Mouse (Mus musculus) intestine, embryonic 14.5 days (tissue): ENCODE data around the gene Sesn2. TPM values are rescaled to one million over a fixed set of nuclear protein-coding genes. Genes with fewer than 3 reads are reported as not detected.
A peak's percentile ranks its signal among the peaks of the same experiment; 100 is the strongest.

Source experiments
- ATAC-seq: fragments of 200-750 bp; cut with Nextera tagmentation; replicated peaks from 2 replicates; pipeline ENCODE4 v1.8.0; 2017; ENCODE audit warnings: low read depth, moderate number of reproducible peaks, moderate TSS enrichment, moderate library complexity; ENCODE audit not compliant: low FRiP score, low TSS enrichment
- DNase-seq: peaks from one replicate; pipeline ENCODE4 v3.0.0-alpha.2; 2018; ENCODE audit warnings: low spot score
- H3K27ac ChIP-seq: fragments of 300-500 bp; sonication (generic); 2 replicates; pipeline ENCODE4 v1.5.1; 2014; ENCODE audit warnings: low read depth, mild to moderate bottlenecking, control low read depth
- H3K27me3 ChIP-seq: fragments of 300-500 bp; sonication (generic); replicated peaks from 2 replicates; pipeline ENCODE4 v1.6.1; 2014; ENCODE audit warnings: low read length, control low read depth; ENCODE audit not compliant: control insufficient read depth, insufficient read depth
- H3K36me3 ChIP-seq: fragments of 300-500 bp; sonication (generic); 2 replicates; pipeline ENCODE4 v1.6.1; 2014; ENCODE audit warnings: low read length, control low read depth; ENCODE audit not compliant: control insufficient read depth, insufficient read depth
- H3K4me1 ChIP-seq: fragments of 300-500 bp; sonication (generic); replicated peaks from 2 replicates; pipeline ENCODE4 v1.6.1; 2014; ENCODE audit warnings: low read length, control low read depth, mixed read lengths; ENCODE audit not compliant: control insufficient read depth, insufficient read depth
- H3K4me2 ChIP-seq: fragments of 300-500 bp; sonication (generic); 2 replicates; pipeline ENCODE4 v1.6.1; 2014; ENCODE audit warnings: low read length
- H3K4me3 ChIP-seq: fragments of 300-500 bp; sonication (generic); 2 replicates; pipeline ENCODE4 v1.5.1; 2014; ENCODE audit warnings: low read depth, low read length, control low read depth, mixed read lengths
- H3K9ac ChIP-seq: fragments of 300-500 bp; sonication (generic); 2 replicates; pipeline ENCODE4 v1.6.1; 2014; ENCODE audit warnings: mild to moderate bottlenecking, low read length
- H3K9me3 ChIP-seq: fragments of 300-500 bp; sonication (generic); 2 replicates; pipeline ENCODE4 v1.6.1; 2016; ENCODE audit warnings: low read length, control low read depth; ENCODE audit not compliant: control insufficient read depth
- whole genome bisulfite sequencing: fragments of 180-500 bp; shearing (Covaris S2); extraction: QIAGEN DNeasy Blood & Tissue Kit; methylation state at CpG from one replicate; pipeline ENCODE4 v1.1.7; 2014; 5-methylcytosine and 5-hydroxymethylcytosine counted together
- polyA plus RNA-seq: library from polyadenylated mRNA; unstranded; fragments of >200 nt; fragmentation: Nextera tagmentation; extraction: Ambion mirVana; gene quantifications from 2 replicates; pipeline ENCODE4 v1.2.1, GENCODE M21; 2014

The Sesn2 gene
- polyA plus RNA-seq, 1 experiment from 2014 or later, result 7.3 TPM

DNA sequence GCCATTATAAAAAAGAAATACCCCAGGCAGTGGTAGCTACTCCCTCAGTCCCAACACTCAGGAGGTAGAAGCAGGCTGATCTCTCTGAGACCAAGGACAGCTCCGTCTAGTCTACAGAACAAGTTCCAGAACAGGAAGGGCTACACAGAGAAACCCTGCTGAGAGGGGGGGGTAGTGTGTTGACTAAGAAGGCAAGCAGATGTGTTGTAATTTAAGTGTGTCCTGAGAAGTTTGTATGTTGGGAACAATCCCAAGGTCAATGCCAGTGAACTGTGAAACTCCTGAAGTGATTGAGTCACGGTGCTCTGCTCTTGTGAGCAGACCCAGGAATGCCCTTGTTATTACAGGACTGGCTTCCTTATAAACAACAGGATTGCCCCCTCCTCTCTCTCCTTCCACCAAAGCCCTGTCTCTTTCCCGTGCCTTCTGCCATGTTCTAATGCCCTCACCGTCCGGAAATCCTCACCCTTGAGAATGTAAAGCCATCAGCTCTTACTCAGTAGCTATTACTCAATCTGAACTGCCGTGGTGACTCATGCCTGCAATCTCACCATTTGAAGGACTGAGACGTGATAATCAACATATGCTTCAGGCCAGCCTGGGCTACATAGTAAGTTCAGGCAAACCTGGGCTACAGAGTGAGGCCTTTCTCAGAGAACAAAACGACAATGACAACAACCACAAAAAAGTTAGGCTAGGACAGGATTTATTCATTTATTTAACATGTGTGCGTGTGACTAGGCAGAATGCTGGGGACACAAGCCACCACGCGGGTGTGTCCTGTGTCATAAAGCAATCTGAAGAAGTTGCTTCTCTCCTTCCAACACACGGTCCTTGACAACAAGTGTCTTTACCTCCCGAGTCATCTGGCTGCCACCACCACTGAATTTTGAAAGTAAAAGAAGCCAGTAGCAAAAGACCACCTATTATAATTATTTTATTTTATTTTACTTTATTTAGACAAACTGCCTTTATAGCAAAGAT is 34.1 kb downstream of the Sesn2 start:
- Histone ChIP-seq H3K9me3 (no peaks in the 10 kb centered on the region), H3K4me2 (no peak overlapping the region), H3K4me3 (no peak overlapping the region), H3K27ac (no peak overlapping the region), H3K9ac (no peak overlapping the region), H3K27me3 (no peaks in the 10 kb centered on the region), H3K36me3 (no peaks in the 10 kb centered on the region), H3K4me1 (no peaks in the 10 kb centered on the region)
- WGBS, result 64% methylated on average over 13 of the region's 13 CpGs
- ATAC-seq (no peak), DNase-seq (no peak)

DNA sequence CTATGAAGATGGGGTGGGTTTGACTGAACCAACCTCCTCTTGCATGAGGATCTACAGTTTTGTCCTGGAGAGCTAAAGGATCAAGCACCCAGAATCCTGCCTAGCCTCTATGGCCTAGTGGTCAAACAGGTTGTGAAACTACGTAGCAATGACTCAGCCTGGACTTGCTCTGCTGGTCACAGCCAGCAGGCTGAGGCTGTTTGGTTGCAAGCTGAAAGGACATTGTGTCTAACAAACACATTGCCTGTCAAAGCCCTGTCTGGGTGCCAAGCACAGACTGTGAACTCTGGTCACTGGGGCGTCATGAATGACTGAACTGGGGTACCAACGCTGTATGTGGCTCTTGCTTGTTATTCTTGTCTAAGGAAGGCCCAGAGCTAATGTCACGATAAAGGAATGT is 35.7 kb downstream of the Sesn2 start:
- Histone ChIP-seq H3K36me3 (no peaks in the 10 kb centered on the region), H3K27me3 (no peaks in the 10 kb centered on the region), H3K9ac (no peak overlapping the region), H3K4me1 (no peaks in the 10 kb centered on the region), H3K4me2 (no peak overlapping the region), H3K27ac (no peak overlapping the region), H3K4me3 (no peak overlapping the region), H3K9me3 (no peaks in the 10 kb centered on the region)
- ATAC-seq (no peak), DNase-seq (no peak)
- 74% methylated on average over 4 of the region's 4 CpGs for WGBS

DNA sequence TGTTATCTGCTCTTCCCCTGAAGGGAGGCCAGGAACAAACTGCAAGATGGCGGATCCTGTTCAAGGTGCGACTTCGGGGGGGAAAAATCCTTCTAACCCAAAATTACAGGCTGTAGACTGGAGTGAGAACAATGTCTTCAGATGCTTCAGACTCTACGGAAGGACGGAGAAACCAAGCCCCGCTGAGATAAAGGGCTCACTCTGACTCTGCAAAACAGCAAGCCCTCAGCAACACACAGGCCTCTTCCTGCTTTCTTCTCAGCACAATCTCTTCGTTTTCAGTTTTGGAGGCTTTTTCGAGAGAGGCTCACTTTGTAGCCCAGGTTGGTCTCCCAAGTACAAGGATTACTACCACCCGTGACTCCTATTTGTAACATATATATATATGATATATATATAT is 36.9 kb downstream of the Sesn2 start:
- WGBS, result 89% methylated on average over 9 of the region's 9 CpGs
- DNase-seq, result no peak
- Histone ChIP-seq H3K4me2 (no peak overlapping the region), H3K36me3 (no peaks in the 10 kb centered on the region), H3K4me3 (no peak overlapping the region), H3K9ac (no peak overlapping the region), H3K9me3 (no peaks in the 10 kb centered on the region), H3K27ac (no peak overlapping the region), H3K27me3 (no peaks in the 10 kb centered on the region), H3K4me1 (no peaks in the 10 kb centered on the region)
- ATAC-seq, result no peak

DNA sequence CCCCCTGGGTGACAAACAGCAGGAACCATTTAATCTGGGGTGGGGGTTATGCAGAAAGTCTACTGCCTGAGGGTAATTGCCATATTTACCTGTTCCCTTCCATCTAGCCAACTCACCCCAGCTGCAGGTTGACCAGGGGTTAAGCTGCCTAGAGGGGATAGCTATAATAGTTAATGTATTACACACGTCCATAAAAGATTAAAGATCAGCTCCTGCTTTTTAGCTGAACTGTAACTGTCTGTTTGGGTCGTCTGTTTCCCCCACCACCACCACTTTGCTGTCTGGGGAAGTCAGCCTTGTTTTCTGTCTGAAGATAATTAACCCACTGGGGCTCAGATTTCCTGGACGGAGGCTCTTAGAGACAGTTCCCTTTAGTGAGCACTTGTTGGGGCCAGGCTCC is 40.4 kb downstream of the Sesn2 start:
- H3K4me1 ChIP-seq, result no peaks in the 10 kb centered on the region
- H3K27ac ChIP-seq, result peak overlapping the region; percentile 2; the same call in 1 of the 2 replicates
- no peaks in the 10 kb centered on the region for H3K36me3 ChIP-seq
- no peak overlapping the region for H3K4me3 ChIP-seq
- no peak overlapping the region for H3K9ac ChIP-seq
- no peak overlapping the region for H3K4me2 ChIP-seq
- H3K9me3 ChIP-seq, result no peaks in the 10 kb centered on the region
- ATAC-seq, result peak; percentile 76; the same call in 1 of the 2 replicates
- WGBS, result 8% methylated on average over 3 of the region's 3 CpGs
- H3K27me3 ChIP-seq, result no peaks in the 10 kb centered on the region
- peak; percentile 62 for DNase-seq

DNA sequence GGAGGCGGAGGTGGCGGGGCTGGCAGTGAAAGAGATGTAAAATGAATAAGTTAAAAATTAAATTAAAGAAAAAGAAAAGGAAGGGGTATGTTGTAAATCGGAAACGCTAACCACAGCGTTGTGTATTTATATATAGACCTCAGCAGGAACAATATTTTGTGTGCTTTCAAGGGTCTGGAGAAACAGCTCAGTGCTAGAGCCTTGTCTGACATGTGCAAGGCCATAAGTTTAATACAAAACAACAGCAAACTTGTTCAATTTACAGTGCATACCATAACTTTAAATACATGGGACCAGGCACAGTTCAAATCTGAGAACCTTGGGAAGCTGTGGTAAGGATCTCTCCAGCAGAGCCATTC is 46.1 kb downstream of the Sesn2 start:
- under 1% methylated on average over 5 of the region's 5 CpGs for WGBS
- ATAC-seq, result no peak
- no peak overlapping the region for H3K27ac ChIP-seq

DNA sequence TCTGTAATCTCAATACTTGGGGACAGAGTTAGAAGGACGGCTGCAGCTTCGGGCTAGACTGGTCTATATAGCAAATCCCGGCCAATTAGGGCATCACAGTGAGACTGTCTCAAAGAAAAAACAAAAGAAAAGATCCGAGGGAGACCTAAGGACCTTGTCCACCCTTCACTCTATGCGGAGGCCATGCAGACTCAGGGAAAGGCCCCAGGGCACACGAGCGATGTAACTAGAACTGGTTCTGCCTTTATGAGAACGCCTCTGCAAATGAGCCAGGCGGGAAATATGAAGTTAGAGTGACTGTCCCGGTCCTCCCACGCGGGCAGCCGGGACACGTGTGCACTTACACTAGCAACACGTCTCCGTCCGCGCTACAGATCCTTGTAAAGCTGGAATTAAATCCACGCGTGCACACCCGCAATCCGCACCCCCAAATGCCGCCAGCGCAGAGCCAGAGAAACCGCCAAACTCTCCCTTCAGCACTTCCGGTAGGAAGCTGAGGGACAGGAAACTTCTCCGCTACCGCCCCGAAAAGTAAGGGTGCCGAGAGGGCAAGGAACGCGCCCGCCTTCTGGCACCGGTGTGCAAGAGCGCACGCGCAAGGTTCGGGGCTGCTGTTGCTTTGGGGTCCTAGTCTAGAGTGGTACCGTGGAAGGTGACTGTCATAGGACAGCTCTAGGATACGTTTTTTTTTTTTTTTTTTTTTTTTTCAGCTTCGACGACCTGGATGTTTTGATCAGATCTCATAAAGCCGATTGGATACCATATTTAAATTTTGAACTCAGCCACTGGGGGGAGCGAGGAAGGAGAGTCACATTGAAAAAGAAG is 46.7 kb downstream of the Sesn2 start, which contains the start of gene Med18:
TSS of gene Med18 (minus strand) at position 492 of the 825 bp plus-strand sequence.
- H3K4me1 ChIP-seq, result peaks cover 8% of the 10 kb centered on the region
- peak within 1 kb of the TSS; percentile 70 for H3K27ac ChIP-seq
- H3K36me3 ChIP-seq, result peaks cover 27% of the 10 kb centered on the region
- DNase-seq (peak; percentile 95), ATAC-seq (peak; percentile 92)
- H3K9ac ChIP-seq, result peak within 1 kb of the TSS; percentile 86
- no peaks in the 10 kb centered on the region for H3K9me3 ChIP-seq
- H3K4me3 ChIP-seq, result peak within 1 kb of the TSS; percentile 83
- H3K27me3 ChIP-seq, result no peaks in the 10 kb centered on the region
- peak within 1 kb of the TSS; percentile 77 for H3K4me2 ChIP-seq
- under 1% methylated on average over 44 of the region's 44 CpGs for WGBS

More for the DNA sequence above, 46.1 kb downstream of the Sesn2 start:
- no peaks in the 10 kb centered on the region for H3K9me3 ChIP-seq
- peak overlapping the region; percentile 86 for H3K9ac ChIP-seq
- peak overlapping the region; percentile 83 for H3K4me3 ChIP-seq
- peaks cover 22% of the 10 kb centered on the region for H3K36me3 ChIP-seq
- H3K4me2 ChIP-seq, result peak overlapping the region; percentile 77
- peaks cover 8% of the 10 kb centered on the region for H3K4me1 ChIP-seq
- no peak for DNase-seq
- no peaks in the 10 kb centered on the region for H3K27me3 ChIP-seq

DNA sequence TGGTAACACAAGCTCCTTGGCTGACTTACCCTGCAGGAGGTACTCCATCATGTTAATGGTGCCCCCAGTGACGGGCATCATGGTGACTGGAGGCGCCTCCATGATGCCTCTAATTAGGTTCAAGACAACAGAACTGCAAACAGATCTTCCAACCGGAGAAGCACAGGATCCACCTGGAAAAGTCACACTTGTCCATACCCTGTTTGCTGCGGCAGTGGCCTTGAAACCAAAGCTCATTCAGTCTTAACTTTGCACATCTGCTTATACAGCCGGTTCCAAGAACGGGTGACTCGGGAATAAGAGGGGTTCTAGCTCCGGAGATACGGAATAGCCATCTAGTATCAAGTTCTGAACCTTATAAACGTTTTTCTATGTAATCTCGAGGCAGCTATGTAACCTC is 47.5 kb downstream of the Sesn2 start:
- Histone ChIP-seq H3K27ac (no peak overlapping the region), H3K4me3 (peak overlapping the region; percentile 83), H3K4me2 (peak overlapping the region; percentile 77), H3K9me3 (no peaks in the 10 kb centered on the region), H3K9ac (peak overlapping the region; percentile 86), H3K4me1 (peaks cover 8% of the 10 kb centered on the region), H3K27me3 (no peaks in the 10 kb centered on the region), H3K36me3 (peaks cover 35% of the 10 kb centered on the region)
- DNase-seq, result peak; percentile 59
- no peak for ATAC-seq
- WGBS, result 8% methylated on average over 11 of the region's 11 CpGs

DNA sequence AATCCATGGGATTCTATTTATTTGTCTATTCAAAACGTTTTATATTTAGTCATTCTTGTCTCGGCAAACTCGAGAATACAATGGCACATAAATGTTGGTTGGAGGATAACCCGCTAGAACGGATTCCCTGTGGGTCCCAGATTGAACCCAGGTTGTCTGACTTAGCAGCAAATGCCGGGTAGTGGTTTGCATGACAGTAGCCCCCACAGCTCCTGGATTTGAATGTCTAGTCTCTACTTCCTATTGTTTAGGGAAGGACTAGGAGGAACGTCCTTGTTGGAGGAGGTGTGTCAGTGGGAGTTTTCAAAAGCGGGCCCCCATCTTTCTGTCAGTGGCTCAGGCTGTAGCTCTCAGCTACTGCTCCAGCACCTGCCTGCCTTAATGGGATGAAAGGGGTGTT is 50.1 kb downstream of the Sesn2 start:
- peaks cover 46% of the 10 kb centered on the region for H3K36me3 ChIP-seq
- H3K9ac ChIP-seq, result no peak overlapping the region
- 84% methylated on average over 8 of the region's 8 CpGs for WGBS
- no peaks in the 10 kb centered on the region for H3K9me3 ChIP-seq
- H3K4me2 ChIP-seq, result no peak overlapping the region
- H3K4me3 ChIP-seq, result no peak overlapping the region
- no peak for DNase-seq
- ATAC-seq, result no peak
- peaks cover 8% of the 10 kb centered on the region for H3K4me1 ChIP-seq
- H3K27ac ChIP-seq, result no peak overlapping the region
- H3K27me3 ChIP-seq, result no peaks in the 10 kb centered on the region
